Mouse (Mus musculus) midbrain, embryonic 14.5 days (tissue): Measurements from ENCODE around the gene Casz1. TPM values are rescaled to one million over a fixed set of nuclear protein-coding genes. Genes with fewer than 3 reads are reported as not detected.

Experiments used
- ATAC-seq: fragments of 200-750 bp; cut with Nextera tagmentation; 2 replicates; pipeline ENCODE4 v1.8.0; 2017; ENCODE audit warnings: moderate number of reproducible peaks, moderate library complexity; ENCODE audit not compliant: low FRiP score, low TSS enrichment
- DNase-seq: peaks from one replicate; pipeline ENCODE4 v3.0.0-alpha.2; 2015
- H3K27ac ChIP-seq: fragments of 300-500 bp; sonication (generic); replicated peaks from 2 replicates; pipeline ENCODE4 v1.5.1; 2014; ENCODE audit warnings: mild to moderate bottlenecking, low read depth, low read length, moderate library complexity
- H3K27me3 ChIP-seq: fragments of 300-500 bp; sonication (generic); 2 replicates; pipeline ENCODE4 v1.6.1; 2014; ENCODE audit warnings: low read length, control low read depth, mixed read lengths; ENCODE audit not compliant: control insufficient read depth, insufficient read depth
- H3K36me3 ChIP-seq: fragments of 300-500 bp; sonication (generic); 2 replicates; pipeline ENCODE4 v1.6.1; 2014; ENCODE audit warnings: low read length, control low read depth; ENCODE audit not compliant: control insufficient read depth, insufficient read depth
- H3K4me1 ChIP-seq: fragments of 300-500 bp; sonication (generic); 2 replicates; pipeline ENCODE4 v1.6.1; 2014; ENCODE audit warnings: mild to moderate bottlenecking, antibody characterized with exemption, low read length, control low read depth; ENCODE audit not compliant: control insufficient read depth, insufficient read depth
- H3K4me2 ChIP-seq: fragments of 300-500 bp; sonication (generic); 2 replicates; pipeline ENCODE4 v1.6.1; 2014; ENCODE audit warnings: mild to moderate bottlenecking, low read length, moderate library complexity
- H3K4me3 ChIP-seq: fragments of 300-500 bp; sonication (generic); replicated peaks from 2 replicates; pipeline ENCODE4 v1.5.1; 2014; ENCODE audit warnings: low read depth, low read length
- H3K9ac ChIP-seq: fragments of 300-500 bp; sonication (generic); replicated peaks from 2 replicates; pipeline ENCODE4 v1.6.1; 2014; ENCODE audit warnings: mild to moderate bottlenecking, low read length, moderate library complexity
- H3K9me3 ChIP-seq: fragments of 300-500 bp; sonication (generic); 2 replicates; pipeline ENCODE4 v1.6.1; 2016; ENCODE audit warnings: low read length, control low read depth, mixed read lengths; ENCODE audit not compliant: control insufficient read depth
- WGBS: fragments of 180-500 bp; shearing (Covaris S2); extraction: QIAGEN DNeasy Blood & Tissue Kit; methylation state at CpG from one replicate; pipeline ENCODE4 v1.1.7; 2014; 5-methylcytosine and 5-hydroxymethylcytosine counted together
- polyA plus RNA-seq: library from polyadenylated mRNA; unstranded; fragments of >200 nt; fragmentation: Nextera tagmentation; extraction: Ambion mirVana; gene quantifications from 2 replicates; pipeline ENCODE4 v1.2.1, GENCODE M21; 2014

Gene Casz1
- polyA plus RNA-seq, 1 experiment from 2014 or later = 3.1 TPM

DNA sequence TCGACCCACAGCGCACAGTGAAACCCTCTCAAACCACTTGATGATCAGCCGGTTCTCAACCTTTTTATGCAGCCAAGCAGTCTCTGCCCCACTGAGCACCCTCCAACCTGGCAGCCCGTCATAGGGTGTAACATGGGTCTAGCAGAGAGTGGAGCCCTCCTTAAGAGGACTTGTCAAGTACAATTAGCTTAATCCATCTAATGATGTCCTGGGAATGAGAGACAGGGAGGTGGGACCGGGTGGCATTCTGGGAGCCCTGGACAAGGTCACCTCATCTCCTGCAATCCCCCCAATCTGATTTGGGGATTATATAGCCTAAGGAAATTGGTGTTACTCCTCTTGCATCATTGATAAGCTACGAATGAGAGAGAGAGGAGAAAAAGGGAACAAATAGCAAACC is 84.8 kb downstream of the Casz1 start:
- Histone ChIP-seq H3K4me3 (no peak overlapping the region), H3K27me3 (peaks cover 33% of the 10 kb centered on the region), H3K36me3 (no peaks in the 10 kb centered on the region), H3K9ac (no peak overlapping the region), H3K9me3 (no peaks in the 10 kb centered on the region), H3K27ac (no peak overlapping the region), H3K4me1 (peaks cover 40% of the 10 kb centered on the region), H3K4me2 (no peak overlapping the region)
- DNase-seq = no peak
- no peak for ATAC-seq
- WGBS = 34% methylated on average over 6 of the region's 6 CpGs

DNA sequence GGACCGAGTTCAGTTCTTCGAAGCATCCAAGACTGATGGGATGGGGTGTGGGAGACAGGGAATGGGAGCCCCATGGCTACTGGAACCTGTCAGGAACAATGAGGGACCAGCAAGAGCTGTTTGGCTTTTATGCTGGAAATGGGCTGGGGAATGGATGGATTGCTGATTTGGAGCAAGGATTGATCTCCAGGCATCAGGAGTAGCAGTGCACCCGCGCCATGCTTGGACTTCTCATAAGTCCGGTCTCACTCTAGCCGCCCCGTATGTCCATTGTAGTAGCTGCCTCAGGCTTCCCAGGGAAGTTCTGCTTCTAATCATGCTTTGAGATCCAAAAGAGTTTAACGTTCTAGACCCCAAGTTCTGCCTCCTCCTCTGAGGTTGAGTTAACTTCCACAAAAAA is 86.2 kb downstream of the Casz1 start:
- Histone ChIP-seq H3K27me3 (peaks cover 39% of the 10 kb centered on the region), H3K4me3 (peak overlapping the region; percentile 30)

DNA sequence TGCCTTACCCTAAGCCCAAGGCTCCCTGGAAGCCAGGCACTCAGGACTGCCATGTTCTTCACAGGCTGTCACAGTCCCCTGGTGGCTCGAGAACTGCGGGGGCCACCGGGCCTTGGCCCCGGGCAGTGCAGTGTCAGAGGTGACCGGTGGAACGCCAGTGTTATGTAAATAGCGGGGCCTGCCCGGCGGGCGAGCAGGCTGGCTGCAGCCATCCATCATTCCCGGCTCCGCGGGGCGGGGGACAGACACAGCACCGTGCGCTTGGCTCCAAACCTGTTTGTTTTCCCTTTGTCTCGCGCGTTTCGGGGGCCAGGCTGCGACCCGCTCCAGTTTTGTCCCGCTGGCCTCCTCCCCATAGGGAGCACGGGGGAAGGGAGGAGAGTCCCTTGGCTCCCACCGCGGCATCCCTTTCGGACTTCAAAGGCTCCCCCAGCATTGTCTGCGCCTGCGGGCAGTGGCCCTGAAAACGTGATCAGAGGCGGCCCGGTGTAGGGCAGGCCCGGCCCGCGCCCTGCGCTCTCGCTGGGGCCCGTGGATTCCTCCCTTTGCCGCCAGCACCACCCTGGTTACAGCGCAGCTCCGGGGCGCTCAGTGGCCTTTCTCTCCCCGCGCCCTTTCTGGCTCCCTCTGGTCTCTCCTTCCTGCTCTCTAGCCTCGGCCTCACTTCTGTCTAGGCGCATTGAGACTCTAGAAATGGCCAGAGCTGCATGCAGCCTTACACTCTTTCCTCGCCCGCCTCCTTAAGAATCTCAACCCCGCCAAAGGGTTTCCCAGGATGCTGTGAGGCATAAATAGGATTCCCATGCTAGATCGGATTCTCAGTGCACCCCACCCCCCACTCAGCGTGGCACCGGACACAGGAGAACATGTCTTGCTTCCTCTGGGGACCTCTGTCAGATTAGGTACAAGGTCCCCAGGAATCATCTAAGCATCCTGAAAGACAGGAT is 86.9 kb downstream of the Casz1 start:
- H3K9ac ChIP-seq = peak overlapping the region; percentile 49
- no peaks in the 10 kb centered on the region for H3K9me3 ChIP-seq
- peak; percentile 76 for DNase-seq
- H3K36me3 ChIP-seq = no peaks in the 10 kb centered on the region
- peaks cover 46% of the 10 kb centered on the region for H3K27me3 ChIP-seq
- peaks cover 34% of the 10 kb centered on the region for H3K4me1 ChIP-seq
- ATAC-seq = peak; percentile 64; the same call in 1 of the 2 replicates
- 1% methylated on average over 52 of the region's 52 CpGs for WGBS
- peak overlapping the region; percentile 61 for H3K27ac ChIP-seq
- peak overlapping the region; percentile 30 for H3K4me3 ChIP-seq
- H3K4me2 ChIP-seq = peak overlapping the region; percentile 61

More for the DNA sequence above, 86.2 kb downstream of the Casz1 start:
- H3K27ac ChIP-seq = peak overlapping the region; percentile 61; the same call in 1 of the 2 replicates
- H3K9ac ChIP-seq = peak overlapping the region; percentile 49
- peak overlapping the region; percentile 61 for H3K4me2 ChIP-seq
- peaks cover 39% of the 10 kb centered on the region for H3K4me1 ChIP-seq
- no peak for DNase-seq
- no peaks in the 10 kb centered on the region for H3K9me3 ChIP-seq
- 34% methylated on average over 8 of the region's 8 CpGs for WGBS
- no peak for ATAC-seq
- no peaks in the 10 kb centered on the region for H3K36me3 ChIP-seq

DNA sequence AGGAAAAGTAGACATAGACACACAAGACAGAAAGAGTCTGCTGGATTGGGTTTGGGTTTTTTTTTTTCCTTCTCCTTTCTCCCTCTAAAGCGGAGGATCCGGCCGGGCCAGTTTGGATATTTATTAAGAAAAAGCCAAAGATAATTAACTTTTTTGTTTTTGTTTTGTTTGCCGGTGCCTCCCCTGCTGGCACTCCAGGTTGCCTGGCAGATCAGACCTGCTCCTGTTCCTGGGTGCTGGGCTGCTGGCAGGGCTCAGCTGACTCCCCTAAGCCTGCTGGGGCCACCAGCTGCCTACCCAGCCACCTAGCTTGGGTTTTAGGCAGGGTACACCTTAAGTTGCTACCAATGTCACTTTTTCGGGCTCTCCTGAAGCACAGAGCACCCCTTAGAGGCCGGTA is 91.9 kb downstream of the Casz1 start:
- Histone ChIP-seq H3K9me3 (no peaks in the 10 kb centered on the region), H3K27me3 (peaks cover 70% of the 10 kb centered on the region), H3K4me1 (peaks cover 13% of the 10 kb centered on the region), H3K9ac (no peak overlapping the region), H3K4me2 (no peak overlapping the region), H3K4me3 (no peak overlapping the region), H3K36me3 (no peaks in the 10 kb centered on the region), H3K27ac (no peak overlapping the region)
- ATAC-seq (no peak), DNase-seq (no peak)
- WGBS = 67% methylated on average over 6 of the region's 6 CpGs

DNA sequence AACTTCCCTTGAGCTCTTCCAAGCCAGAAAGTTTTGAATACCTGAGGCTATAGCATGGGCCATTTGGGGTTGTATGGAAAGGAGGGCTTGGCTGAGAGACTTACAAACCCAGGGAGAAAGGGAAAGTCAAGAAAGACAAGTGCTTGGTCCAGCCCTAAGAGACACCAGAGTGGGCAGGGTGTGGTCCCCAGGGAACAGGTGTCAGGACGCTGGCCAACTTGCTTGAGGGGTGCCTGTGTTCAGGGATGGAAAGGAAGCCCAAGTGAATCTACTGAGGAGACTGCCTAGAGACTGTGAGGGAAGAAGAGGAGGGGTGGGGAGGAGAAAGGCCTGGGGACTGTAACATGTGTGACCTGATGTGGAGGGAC is 95.7 kb downstream of the Casz1 start:
- H3K36me3 ChIP-seq = no peaks in the 10 kb centered on the region
- H3K27ac ChIP-seq = no peak overlapping the region
- H3K27me3 ChIP-seq = peaks cover 83% of the 10 kb centered on the region
- H3K4me2 ChIP-seq = peak overlapping the region; percentile 98
- H3K4me3 ChIP-seq = peak overlapping the region; percentile 64
- peak overlapping the region; percentile 52; the same call in 1 of the 2 replicates for H3K9ac ChIP-seq
- no peaks in the 10 kb centered on the region for H3K9me3 ChIP-seq
- DNase-seq = no peak
- peaks cover 9% of the 10 kb centered on the region for H3K4me1 ChIP-seq
- ATAC-seq = no peak
- WGBS = 19% methylated on average over 1 of the region's 1 CpGs

DNA sequence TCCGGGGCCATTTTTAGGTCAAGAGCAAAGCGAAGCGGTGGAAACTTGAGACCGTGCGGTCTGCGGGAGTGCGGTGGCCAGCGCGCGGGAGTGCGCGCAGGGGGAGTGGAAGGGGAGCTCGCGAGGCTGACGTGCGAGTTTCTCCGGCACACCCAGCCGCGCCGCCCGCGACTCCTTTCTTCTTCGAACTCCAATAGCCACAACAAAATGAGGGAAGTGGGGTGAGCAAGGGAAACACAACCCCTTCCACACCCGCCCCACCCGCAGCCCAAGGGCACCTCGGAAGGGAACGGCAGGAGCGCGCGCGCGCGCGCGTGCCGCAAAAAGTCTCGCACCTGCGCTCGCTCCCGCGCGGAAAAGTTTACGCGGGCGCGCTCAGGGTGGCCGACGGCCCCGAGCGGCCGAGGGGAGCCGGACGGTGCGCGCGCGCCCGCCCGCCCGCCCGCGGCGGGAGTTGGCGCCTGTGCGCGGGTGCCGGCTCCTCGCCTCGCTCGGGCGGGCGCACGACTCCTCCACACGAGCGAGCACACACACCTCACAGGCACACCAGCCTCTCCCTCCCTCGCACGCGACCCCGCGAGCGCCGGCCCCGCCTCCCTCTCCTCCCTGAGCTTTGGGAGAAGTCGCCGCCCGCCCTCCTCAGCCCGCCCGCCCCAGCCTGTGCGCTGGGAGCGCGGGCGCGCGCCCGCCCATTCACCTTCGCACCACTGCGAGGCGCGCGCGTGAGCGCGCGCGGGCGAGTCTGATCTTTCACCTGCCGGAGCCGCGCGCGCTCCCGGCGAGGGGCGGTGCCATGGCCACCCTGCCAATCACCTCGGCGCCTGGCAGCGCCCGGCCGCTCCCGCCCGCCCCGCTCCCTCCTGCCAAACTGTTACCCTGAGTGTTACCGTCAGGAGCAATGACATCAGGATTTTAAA is 96.3 kb downstream of the Casz1 start:
- Histone ChIP-seq H3K36me3 (no peaks in the 10 kb centered on the region), H3K9me3 (no peaks in the 10 kb centered on the region), H3K27ac (peak overlapping the region; percentile 26; the same call in 1 of the 2 replicates), H3K27me3 (peaks cover 80% of the 10 kb centered on the region), H3K4me2 (peak overlapping the region; percentile 98), H3K4me3 (peak overlapping the region; percentile 64), H3K4me1 (peaks cover 9% of the 10 kb centered on the region), H3K9ac (peak overlapping the region; percentile 52)
- DNase-seq (peak; percentile 92), ATAC-seq (peak; percentile 75)
- WGBS = under 1% methylated on average over 106 of the region's 123 CpGs

DNA sequence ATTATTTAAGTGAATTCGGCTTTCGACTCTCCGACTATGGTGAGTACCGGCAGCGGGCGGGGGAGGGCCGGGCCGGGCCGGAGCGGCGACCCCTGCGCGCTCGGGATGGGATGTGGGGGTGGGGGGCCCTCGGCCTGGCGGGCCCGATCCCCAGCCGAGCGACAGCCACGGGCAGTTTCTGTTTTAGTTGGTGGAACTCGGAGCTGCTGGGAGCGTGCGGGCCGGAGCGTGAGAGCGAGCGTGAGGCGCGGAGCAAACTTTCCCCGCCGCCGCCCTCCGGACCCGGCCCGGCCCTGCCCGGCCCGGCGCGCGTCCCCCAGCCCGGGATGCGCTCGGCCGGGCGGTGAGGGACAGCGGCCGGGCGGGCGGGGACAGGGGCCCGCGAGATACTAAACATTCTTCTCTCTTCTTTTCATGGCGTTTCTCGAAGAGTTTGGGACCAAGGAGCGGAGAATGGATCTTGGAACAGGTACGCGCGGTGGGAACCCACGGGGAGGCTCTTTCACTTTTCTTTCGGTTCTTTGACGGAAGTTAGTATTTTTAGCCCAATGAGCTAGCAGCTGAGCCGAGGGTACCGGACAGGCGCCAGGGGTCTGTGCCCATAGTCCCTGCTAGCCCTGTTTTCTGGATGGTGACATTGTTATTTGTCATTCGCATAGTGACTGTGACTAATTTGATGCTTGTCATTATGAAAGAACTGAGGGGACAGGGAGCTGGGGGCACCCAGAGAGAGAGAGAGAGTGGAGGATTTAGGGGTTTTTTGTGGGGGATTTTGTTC is 97.2 kb downstream of the Casz1 start:
- H3K4me1 ChIP-seq = peaks cover 9% of the 10 kb centered on the region
- WGBS = under 1% methylated on average over 64 of the region's 64 CpGs
- peaks cover 71% of the 10 kb centered on the region for H3K27me3 ChIP-seq
- peak overlapping the region; percentile 98 for H3K4me2 ChIP-seq
- H3K9ac ChIP-seq = peak overlapping the region; percentile 52
- H3K36me3 ChIP-seq = no peaks in the 10 kb centered on the region
- peak overlapping the region; percentile 64 for H3K4me3 ChIP-seq
- H3K27ac ChIP-seq = no peak overlapping the region
- ATAC-seq = no peak
- no peak for DNase-seq
- no peaks in the 10 kb centered on the region for H3K9me3 ChIP-seq
